Mouse (Mus musculus): ENCODE results near the gene Arrb1. TPM values are rescaled to one million over a fixed set of nuclear protein-coding genes. Genes with fewer than 3 reads are reported as not detected.
"Not testable (repeated sequence)": the region's sequence is repeated elsewhere in the genome, so short reads cannot be mapped to it uniquely, and the experiment has no call there.

Gene Arrb1
- polyA plus RNA-seq, 2 experiments: 3.5 to 26.3 TPM

- 47% methylated on average over 1 of the region's 1 CpGs for WGBS
- no peak for DNase-seq (ENCODE audit: low spot score)
- no peak overlapping the region for H3K4me3 ChIP-seq (replicated peaks; ENCODE audit: low read length)
- no peaks in the 10 kb centered on the region for H3K27me3 ChIP-seq (ENCODE audit: control insufficient read depth, insufficient read depth, low read length)
- no peak for TF ChIP-seq POLR2A (IDR thresholded peaks at IDR 0.05; ENCODE audit: borderline replicate concordance, extremely low read depth, insufficient read depth, insufficient read length)
- H3K36me3 ChIP-seq (ENCODE audit: control insufficient read depth, insufficient read depth, low read length): no peaks in the 10 kb centered on the region
- no peak overlapping the region for H3K27ac ChIP-seq (replicated peaks; ENCODE audit: low read depth, low read length)
- H3K4me2 ChIP-seq (replicated peaks; ENCODE audit: low read depth, low read length, severe bottlenecking): no peak overlapping the region
- no peaks in the 10 kb centered on the region for H3K4me1 ChIP-seq (ENCODE audit: control insufficient read depth, insufficient read depth, low read length)
- H3K9ac ChIP-seq (ENCODE audit: low read depth, low read length, severe bottlenecking): no peak overlapping the region
- H3K9me3 ChIP-seq (ENCODE audit: control insufficient read depth, low read length): no peaks in the 10 kb centered on the region
- no peak for ATAC-seq (ENCODE audit: low FRiP score, low read depth)
Observed at GRCm38 (mm10) chr7:99501148-99501547, 34.1 kb upstream of the Arrb1 start.

DNA sequence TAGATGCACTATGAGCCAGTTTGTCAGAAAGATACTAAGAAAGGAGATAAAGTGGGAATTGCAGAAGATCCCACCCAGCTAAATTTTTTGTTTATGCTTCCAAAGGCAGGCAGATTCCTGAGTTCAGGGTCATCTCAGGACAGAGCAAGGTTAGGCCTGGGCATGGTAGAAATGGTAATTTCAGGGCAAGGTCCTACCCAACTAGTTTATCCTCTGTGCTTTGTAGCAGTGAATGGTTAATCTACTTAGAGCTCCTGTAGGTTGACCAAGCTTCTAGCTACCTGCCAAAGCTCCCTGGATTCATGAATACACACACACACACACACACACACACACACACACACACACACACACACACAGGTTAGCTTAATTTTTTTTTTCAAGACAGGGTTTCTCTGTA is 30.7 kb upstream of the Arrb1 start:
- no peak overlapping the region for H3K4me2 ChIP-seq (replicated peaks; ENCODE audit: low read depth, low read length, severe bottlenecking)
- H3K27ac ChIP-seq (replicated peaks; ENCODE audit: low read depth, low read length): no peak overlapping the region
- no peaks in the 10 kb centered on the region for H3K9me3 ChIP-seq (ENCODE audit: control insufficient read depth, low read length)
- H3K9ac ChIP-seq (ENCODE audit: low read depth, low read length, severe bottlenecking): no peak overlapping the region
- no peak for DNase-seq (ENCODE audit: low spot score)
- no peaks in the 10 kb centered on the region for H3K4me1 ChIP-seq (ENCODE audit: control insufficient read depth, insufficient read depth, low read length)
- ATAC-seq (ENCODE audit: low FRiP score, low read depth): no peak
- no peaks in the 10 kb centered on the region for H3K36me3 ChIP-seq (ENCODE audit: control insufficient read depth, insufficient read depth, low read length)
- H3K27me3 ChIP-seq (ENCODE audit: control insufficient read depth, insufficient read depth, low read length): no peaks in the 10 kb centered on the region
- no peak for TF ChIP-seq POLR2A (IDR thresholded peaks at IDR 0.05; ENCODE audit: borderline replicate concordance, extremely low read depth, insufficient read depth, insufficient read length)
- no peak overlapping the region for H3K4me3 ChIP-seq (replicated peaks; ENCODE audit: low read length)

DNA sequence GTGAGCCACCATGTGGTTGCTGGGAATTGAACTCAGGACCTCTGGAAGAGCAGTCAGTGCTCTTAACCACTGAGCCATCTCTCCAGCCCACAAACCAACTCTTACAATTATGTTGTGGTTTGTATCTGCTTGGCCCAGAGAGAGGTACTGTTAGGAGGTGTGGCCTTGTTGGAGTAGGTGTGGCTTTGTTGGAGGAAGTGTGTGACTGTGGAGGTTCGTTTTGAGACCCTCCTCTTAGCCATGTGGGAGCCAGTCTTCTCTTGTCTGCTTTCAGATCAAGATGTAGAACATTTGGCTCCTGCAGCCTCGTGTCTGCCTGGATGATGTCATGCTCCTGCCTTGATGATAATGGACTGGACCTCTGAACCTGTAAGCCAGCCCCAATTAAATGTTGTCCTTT is 27.1 kb upstream of the Arrb1 start:
- H3K4me3 ChIP-seq (replicated peaks; ENCODE audit: low read length); ATAC-seq (ENCODE audit: low FRiP score, low read depth); H3K27me3 ChIP-seq (ENCODE audit: control insufficient read depth, insufficient read depth, low read length); H3K27ac ChIP-seq (replicated peaks; ENCODE audit: low read depth, low read length); H3K9ac ChIP-seq (ENCODE audit: low read depth, low read length, severe bottlenecking); H3K4me1 ChIP-seq (ENCODE audit: control insufficient read depth, insufficient read depth, low read length); H3K36me3 ChIP-seq (ENCODE audit: control insufficient read depth, insufficient read depth, low read length); DNase-seq (ENCODE audit: low spot score); H3K9me3 ChIP-seq (ENCODE audit: control insufficient read depth, low read length); H3K4me2 ChIP-seq (replicated peaks; ENCODE audit: low read depth, low read length, severe bottlenecking): not testable (repeated sequence)
- 34% methylated on average over 2 of the region's 2 CpGs for WGBS

DNA sequence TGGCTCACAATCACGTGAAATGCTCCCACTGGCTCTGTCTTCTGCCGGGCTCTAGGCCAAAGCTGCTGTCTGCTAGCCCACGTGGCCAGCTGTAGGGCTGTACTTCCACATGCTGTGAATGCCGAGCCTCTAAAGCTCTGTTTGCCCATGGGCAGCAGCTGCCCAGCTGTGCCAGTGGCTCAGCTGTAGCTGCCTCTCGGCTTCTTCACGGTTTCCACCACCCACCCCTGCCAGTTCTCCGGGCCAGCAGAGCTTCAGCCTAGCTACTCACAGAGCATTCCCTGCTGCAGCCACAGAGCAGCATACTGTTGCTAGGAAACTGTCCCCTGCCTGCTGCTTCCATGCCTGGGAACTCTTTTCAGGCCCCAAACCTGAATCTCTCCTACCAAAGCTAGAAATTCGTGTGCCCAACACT is 25.2 kb upstream of the Arrb1 start:
- DNase-seq (ENCODE audit: low spot score) (no peak), ATAC-seq (ENCODE audit: low FRiP score, low read depth) (no peak)
- Histone ChIP-seq H3K27me3 (ENCODE audit: control insufficient read depth, insufficient read depth, low read length) (no peaks in the 10 kb centered on the region), H3K36me3 (ENCODE audit: control insufficient read depth, insufficient read depth, low read length) (no peaks in the 10 kb centered on the region), H3K27ac (replicated peaks; ENCODE audit: low read depth, low read length) (no peak overlapping the region), H3K4me1 (ENCODE audit: control insufficient read depth, insufficient read depth, low read length) (no peaks in the 10 kb centered on the region), H3K9ac (ENCODE audit: low read depth, low read length, severe bottlenecking) (no peak overlapping the region), H3K9me3 (ENCODE audit: control insufficient read depth, low read length) (no peaks in the 10 kb centered on the region), H3K4me2 (replicated peaks; ENCODE audit: low read depth, low read length, severe bottlenecking) (no peak overlapping the region), H3K4me3 (replicated peaks; ENCODE audit: low read length) (no peak overlapping the region)
- no peak for TF ChIP-seq POLR2A (IDR thresholded peaks at IDR 0.05; ENCODE audit: borderline replicate concordance, extremely low read depth, insufficient read depth, insufficient read length)
- 14% methylated on average over 8 of the region's 8 CpGs for WGBS

DNA sequence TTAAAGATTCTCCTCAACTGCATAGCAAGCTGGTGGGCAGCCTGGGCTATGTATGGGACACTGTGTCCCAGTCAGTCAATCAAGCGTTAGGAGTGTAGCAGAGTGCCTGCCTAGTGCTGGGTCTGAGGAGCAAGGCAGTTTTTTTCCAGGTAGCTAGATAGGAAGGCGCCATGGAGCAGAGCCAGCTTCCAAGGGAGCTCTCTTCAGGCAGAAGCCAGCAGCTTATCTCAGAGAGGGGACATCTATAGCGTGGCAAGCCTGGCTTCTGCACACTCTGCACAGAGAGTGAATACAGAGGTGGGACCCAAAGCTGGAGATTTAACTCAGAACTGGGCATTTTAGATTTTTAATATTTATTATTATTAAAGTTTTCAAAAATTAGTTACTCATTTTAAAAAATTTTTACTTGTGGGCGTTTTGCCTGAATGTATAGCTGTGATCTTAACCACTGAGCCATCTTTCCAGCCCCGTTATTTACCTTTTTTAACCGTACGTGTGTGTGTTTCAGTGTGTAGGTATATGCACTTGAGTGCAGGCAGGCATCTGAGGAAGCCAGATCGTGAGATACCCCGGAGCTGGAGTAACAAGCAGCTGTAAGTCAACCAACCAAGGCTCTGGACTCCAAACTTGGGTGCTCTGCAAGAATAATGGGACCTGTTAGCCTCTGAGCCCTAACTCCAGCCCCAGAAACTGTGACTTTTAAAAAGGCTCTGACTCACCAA is 19.0 kb upstream of the Arrb1 start:
- ATAC-seq (ENCODE audit: low FRiP score, low read depth) (no peak), DNase-seq (ENCODE audit: low spot score) (no peak)
- no peak overlapping the region for H3K4me3 ChIP-seq (replicated peaks; ENCODE audit: low read length)
- no peak overlapping the region for H3K4me2 ChIP-seq (replicated peaks; ENCODE audit: low read depth, low read length, severe bottlenecking)
- H3K9me3 ChIP-seq (ENCODE audit: control insufficient read depth, low read length): no peaks in the 10 kb centered on the region
- no peak overlapping the region for H3K27ac ChIP-seq (replicated peaks; ENCODE audit: low read depth, low read length)
- H3K9ac ChIP-seq (ENCODE audit: low read depth, low read length, severe bottlenecking): no peak overlapping the region
- no peak for TF ChIP-seq POLR2A (IDR thresholded peaks at IDR 0.05; ENCODE audit: borderline replicate concordance, extremely low read depth, insufficient read depth, insufficient read length)
- 82% methylated on average over 9 of the region's 9 CpGs for WGBS
- no peaks in the 10 kb centered on the region for H3K36me3 ChIP-seq (ENCODE audit: control insufficient read depth, insufficient read depth, low read length)
- no peaks in the 10 kb centered on the region for H3K4me1 ChIP-seq (ENCODE audit: control insufficient read depth, insufficient read depth, low read length)
- no peaks in the 10 kb centered on the region for H3K27me3 ChIP-seq (ENCODE audit: control insufficient read depth, insufficient read depth, low read length)

DNA sequence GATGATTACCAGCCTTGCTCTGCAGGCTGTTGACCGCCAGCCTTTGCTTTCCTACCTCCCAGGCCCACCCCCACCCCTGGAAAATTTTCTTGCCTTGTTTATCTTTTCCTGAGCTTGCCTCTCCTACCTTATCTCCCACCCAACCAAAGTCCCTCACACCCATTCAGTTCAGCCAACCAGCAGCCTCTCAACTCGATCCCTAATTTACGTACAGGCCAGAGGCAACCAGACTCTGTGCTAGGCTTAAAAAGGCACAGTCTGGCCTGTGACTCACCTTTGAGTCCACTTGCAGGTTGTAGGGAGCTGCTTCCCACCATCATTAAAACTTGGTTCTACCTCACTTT is 18.5 kb upstream of the Arrb1 start:
- Histone ChIP-seq H3K27ac (replicated peaks; ENCODE audit: low read depth, low read length) (no peak overlapping the region), H3K36me3 (ENCODE audit: control insufficient read depth, insufficient read depth, low read length) (no peaks in the 10 kb centered on the region), H3K9ac (ENCODE audit: low read depth, low read length, severe bottlenecking) (no peak overlapping the region), H3K4me3 (replicated peaks; ENCODE audit: low read length) (no peak overlapping the region), H3K9me3 (ENCODE audit: control insufficient read depth, low read length) (no peaks in the 10 kb centered on the region), H3K4me1 (ENCODE audit: control insufficient read depth, insufficient read depth, low read length) (no peaks in the 10 kb centered on the region), H3K4me2 (replicated peaks; ENCODE audit: low read depth, low read length, severe bottlenecking) (no peak overlapping the region), H3K27me3 (ENCODE audit: control insufficient read depth, insufficient read depth, low read length) (no peaks in the 10 kb centered on the region)
- no peak for ATAC-seq (ENCODE audit: low FRiP score, low read depth)
- TF ChIP-seq POLR2A (IDR thresholded peaks at IDR 0.05; ENCODE audit: borderline replicate concordance, extremely low read depth, insufficient read depth, insufficient read length): no peak
- 74% methylated on average over 3 of the region's 3 CpGs for WGBS
- DNase-seq (ENCODE audit: low spot score): no peak
